Mouse (Mus musculus) forebrain, embryonic 12.5 days (tissue): ENCODE data around the gene Alms1. TPM values are rescaled to one million over a fixed set of nuclear protein-coding genes. Genes with fewer than 3 reads are reported as not detected.

Experiments used
- ATAC-seq: fragments of 200-750 bp; cut with Nextera tagmentation; 2 replicates; pipeline ENCODE4 v1.8.0; 2017; ENCODE audit warnings: moderate TSS enrichment; ENCODE audit not compliant: low FRiP score
- H3K27ac ChIP-seq: fragments of 300-500 bp; sonication (generic); 2 replicates; pipeline ENCODE4 v1.5.1; 2016; ENCODE audit warnings: mild to moderate bottlenecking
- H3K27me3 ChIP-seq: fragments of 300-500 bp; sonication (generic); 2 replicates; pipeline ENCODE4 v1.6.1; 2016; ENCODE audit warnings: mild to moderate bottlenecking
- H3K36me3 ChIP-seq: fragments of 300-500 bp; sonication (generic); replicated peaks from 2 replicates; pipeline ENCODE4 v1.6.1; 2016; ENCODE audit warnings: mild to moderate bottlenecking
- H3K4me1 ChIP-seq: fragments of 300-500 bp; sonication (generic); 2 replicates; pipeline ENCODE4 v1.6.1; 2016
- H3K4me2 ChIP-seq: fragments of 300-500 bp; sonication (generic); 2 replicates; pipeline ENCODE4 v1.6.1; 2016; ENCODE audit warnings: mild to moderate bottlenecking, moderate library complexity
- H3K4me3 ChIP-seq: fragments of 300-500 bp; sonication (generic); replicated peaks from 2 replicates; pipeline ENCODE4 v1.5.1; 2016; ENCODE audit warnings: mild to moderate bottlenecking
- H3K9ac ChIP-seq: fragments of 300-500 bp; sonication (generic); 2 replicates; pipeline ENCODE4 v1.6.1; 2016; ENCODE audit warnings: mild to moderate bottlenecking
- H3K9me3 ChIP-seq: fragments of 300-500 bp; sonication (generic); 2 replicates; pipeline ENCODE4 v1.6.1; 2016
- WGBS: fragments of 180-500 bp; shearing (Covaris S2); methylation state at CpG from one replicate; pipeline ENCODE4 v1.1.7; 2016; 5-methylcytosine and 5-hydroxymethylcytosine counted together
- polyA plus RNA-seq: library from polyadenylated mRNA; unstranded; fragments of >200 nt; fragmentation: Nextera tagmentation; extraction: Ambion mirVana; gene quantifications from 2 replicates; pipeline ENCODE4 v1.2.1, GENCODE M21; 2016

The Alms1 gene
- polyA plus RNA-seq: 11.4 and 14.0 TPM in 2 replicates

- Histone ChIP-seq H3K9me3 (no peaks in the 10 kb centered on the region), H3K27me3 (no peaks in the 10 kb centered on the region), H3K27ac (peak within 1 kb of the TSS; percentile 94), H3K9ac (peak within 1 kb of the TSS; percentile 88), H3K4me2 (peak within 1 kb of the TSS; percentile 64), H3K4me1 (peaks cover 21% of the 10 kb centered on the region), H3K4me3 (peak within 1 kb of the TSS; percentile 89), H3K36me3 (peaks cover 6% of the 10 kb centered on the region; the same call in 1 of the 2 replicates)
- WGBS: under 1% methylated on average over 58 of the region's 59 CpGs
- ATAC-seq: peak; percentile 96
Measured at GRCm38 (mm10) chr6:85587396-85588143, at the start of gene Alms1. Gene Alms1 (plus strand): TSS chr6:85587531.

GRCm38 (mm10) chr6:85543351-85544175 is 43.8 kb upstream of the Alms1 start:
- no peaks in the 10 kb centered on the region for H3K36me3 ChIP-seq
- no peaks in the 10 kb centered on the region for H3K9me3 ChIP-seq
- H3K9ac ChIP-seq: no peak overlapping the region
- H3K4me1 ChIP-seq: no peaks in the 10 kb centered on the region
- H3K27me3 ChIP-seq: no peaks in the 10 kb centered on the region
- WGBS: 85% methylated on average over 10 of the region's 10 CpGs
- no peak overlapping the region for H3K27ac ChIP-seq
- no peak overlapping the region for H3K4me2 ChIP-seq
- no peak for ATAC-seq
- H3K4me3 ChIP-seq: no peak overlapping the region

GRCm38 (mm10) chr6:85544251-85544881 is 43.0 kb upstream of the Alms1 start:
- no peak overlapping the region for H3K4me2 ChIP-seq
- H3K4me3 ChIP-seq: no peak overlapping the region
- H3K9me3 ChIP-seq: no peaks in the 10 kb centered on the region
- ATAC-seq: no peak
- H3K4me1 ChIP-seq: no peaks in the 10 kb centered on the region
- H3K36me3 ChIP-seq: no peaks in the 10 kb centered on the region
- H3K27ac ChIP-seq: no peak overlapping the region
- WGBS: 70% methylated on average over 13 of the region's 13 CpGs
- H3K9ac ChIP-seq: no peak overlapping the region
- no peaks in the 10 kb centered on the region for H3K27me3 ChIP-seq

- Histone ChIP-seq H3K4me1 (no peaks in the 10 kb centered on the region), H3K36me3 (no peaks in the 10 kb centered on the region), H3K27me3 (no peaks in the 10 kb centered on the region), H3K9ac (no peak overlapping the region), H3K9me3 (no peaks in the 10 kb centered on the region), H3K27ac (no peak overlapping the region), H3K4me3 (no peak overlapping the region), H3K4me2 (no peak overlapping the region)
- WGBS: 88% methylated on average over 5 of the region's 5 CpGs
- no peak for ATAC-seq
Measured at GRCm38 (mm10) chr6:85547642-85548041, 39.7 kb upstream of the Alms1 start.

- 45% methylated on average over 1 of the region's 1 CpGs for WGBS
- Histone ChIP-seq H3K9me3 (no peaks in the 10 kb centered on the region), H3K27ac (no peak overlapping the region), H3K27me3 (0 out of 2 replicates have a peak, but pooled peaks cover 3% of the 10 kb centered on the region), H3K4me3 (no peak overlapping the region), H3K36me3 (no peaks in the 10 kb centered on the region), H3K4me2 (no peak overlapping the region), H3K4me1 (no peaks in the 10 kb centered on the region), H3K9ac (no peak overlapping the region)
- ATAC-seq: no peak
Measured at GRCm38 (mm10) chr6:85562374-85562773, 25.0 kb upstream of the Alms1 start.

- no peak for ATAC-seq
- Histone ChIP-seq H3K27me3 (no peaks in the 10 kb centered on the region), H3K4me1 (no peaks in the 10 kb centered on the region), H3K4me2 (no peak overlapping the region), H3K27ac (no peak overlapping the region), H3K4me3 (no peak overlapping the region), H3K9ac (no peak overlapping the region), H3K9me3 (no peaks in the 10 kb centered on the region), H3K36me3 (no peaks in the 10 kb centered on the region)
- WGBS: 90% methylated on average over 5 of the region's 5 CpGs
Measured at GRCm38 (mm10) chr6:85572816-85573215, 14.5 kb upstream of the Alms1 start.

DNA sequence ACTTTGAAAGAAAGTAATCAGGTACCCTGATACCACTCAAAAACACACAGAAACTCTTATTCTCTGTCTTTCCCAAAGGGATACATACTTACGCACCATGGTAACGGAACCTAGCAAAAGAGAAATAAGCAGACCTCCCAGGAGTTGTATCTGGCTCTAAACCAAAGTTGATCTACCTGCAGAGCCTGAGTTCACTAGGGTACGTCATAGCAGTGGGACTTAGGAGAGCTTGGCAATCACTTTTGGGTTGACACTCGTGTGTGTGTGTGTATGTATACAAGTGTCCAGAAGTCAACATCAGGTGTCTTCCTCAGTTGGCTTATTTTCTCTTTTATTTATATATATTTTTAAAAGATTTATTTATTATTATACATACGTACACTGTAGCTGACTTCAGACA is 5.6 kb upstream of the Alms1 start:
- 93% methylated on average over 5 of the region's 5 CpGs for WGBS
- no peak overlapping the region for H3K27ac ChIP-seq

DNA sequence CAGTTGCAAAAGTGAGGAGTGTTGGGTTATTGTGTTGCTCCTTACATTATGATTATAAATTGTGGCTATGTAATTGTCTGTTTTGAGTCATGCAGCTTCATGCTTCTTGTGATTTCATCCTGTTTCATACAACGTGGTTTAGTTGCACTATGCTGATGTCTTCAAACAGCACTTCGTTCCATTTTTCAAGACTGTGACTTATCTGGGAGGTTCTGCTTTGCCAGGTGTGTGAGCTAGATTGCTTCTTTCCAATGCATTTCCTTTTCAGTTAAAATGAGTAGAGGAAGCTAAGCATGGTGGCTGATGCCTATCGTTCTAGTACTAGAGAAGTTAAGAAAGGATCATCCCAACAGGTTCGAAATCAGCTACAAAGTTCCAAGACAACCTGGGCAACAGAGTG is 2.7 kb upstream of the Alms1 start:
- WGBS: 92% methylated on average over 4 of the region's 4 CpGs
- no peak for ATAC-seq

More for the DNA sequence above, 5.6 kb upstream of the Alms1 start:
- no peak overlapping the region for H3K4me2 ChIP-seq
- H3K27me3 ChIP-seq: no peaks in the 10 kb centered on the region
- H3K4me1 ChIP-seq: no peaks in the 10 kb centered on the region
- no peak overlapping the region for H3K9ac ChIP-seq
- no peaks in the 10 kb centered on the region for H3K36me3 ChIP-seq
- no peaks in the 10 kb centered on the region for H3K9me3 ChIP-seq
- no peak for ATAC-seq
- no peak overlapping the region for H3K4me3 ChIP-seq

GRCm38 (mm10) chr6:85586805-85587367 is 445 bp upstream of the Alms1 start:
- no peak for ATAC-seq
- Histone ChIP-seq H3K4me2 (peak overlapping the region; percentile 64), H3K4me1 (peaks cover 21% of the 10 kb centered on the region), H3K27me3 (no peaks in the 10 kb centered on the region), H3K9ac (0 out of 2 replicates have a peak overlapping the region, but pooled peaks have one; percentile 88), H3K9me3 (no peaks in the 10 kb centered on the region), H3K4me3 (peak overlapping the region; percentile 89), H3K36me3 (peaks cover 6% of the 10 kb centered on the region; the same call in 1 of the 2 replicates), H3K27ac (peak overlapping the region; percentile 94; the same call in 1 of the 2 replicates)
- 28% methylated on average over 9 of the region's 9 CpGs for WGBS

More for the DNA sequence above, 2.7 kb upstream of the Alms1 start:
- Histone ChIP-seq H3K27ac (no peak overlapping the region), H3K4me2 (no peak overlapping the region), H3K9ac (no peak overlapping the region), H3K9me3 (no peaks in the 10 kb centered on the region), H3K4me1 (peaks cover 13% of the 10 kb centered on the region), H3K27me3 (no peaks in the 10 kb centered on the region), H3K36me3 (no peaks in the 10 kb centered on the region), H3K4me3 (no peak overlapping the region)

GRCm38 (mm10) chr6:85588164-85588563 is 833 bp downstream of the Alms1 start:
- Histone ChIP-seq H3K9ac (peak overlapping the region; percentile 88), H3K9me3 (no peaks in the 10 kb centered on the region), H3K4me2 (peak overlapping the region; percentile 64), H3K27me3 (no peaks in the 10 kb centered on the region), H3K4me1 (peaks cover 21% of the 10 kb centered on the region), H3K4me3 (peak overlapping the region; percentile 89), H3K27ac (peak overlapping the region; percentile 94), H3K36me3 (peaks cover 6% of the 10 kb centered on the region; the same call in 1 of the 2 replicates)
- 0% methylated on average over 10 of the region's 10 CpGs for WGBS
- no peak for ATAC-seq

DNA sequence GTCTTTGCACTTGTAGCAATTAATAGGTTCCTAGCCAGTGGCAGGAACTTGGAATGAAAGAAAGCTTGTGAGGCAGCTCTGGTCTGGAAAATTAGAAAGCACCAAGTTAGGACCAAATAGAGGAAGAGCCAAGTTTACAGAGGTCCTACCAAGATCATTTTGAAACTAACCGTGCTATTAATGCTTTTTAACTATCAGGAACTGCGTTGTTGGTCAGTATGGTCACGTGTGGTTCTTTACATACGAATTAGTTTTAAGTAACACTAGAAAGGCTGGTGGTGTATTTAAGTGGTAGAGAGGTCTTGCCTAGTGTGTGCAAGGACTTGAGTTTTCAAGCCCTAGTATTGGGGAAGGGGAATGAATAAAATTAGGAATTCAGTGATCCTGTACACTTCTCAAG is 1.2 kb downstream of the Alms1 start:
- H3K36me3 ChIP-seq: peaks cover 6% of the 10 kb centered on the region; the same call in 1 of the 2 replicates
- H3K9ac ChIP-seq: peak overlapping the region; percentile 88
- no peak overlapping the region for H3K27ac ChIP-seq
- H3K4me2 ChIP-seq: peak overlapping the region; percentile 64
- H3K27me3 ChIP-seq: no peaks in the 10 kb centered on the region
- peak overlapping the region; percentile 89 for H3K4me3 ChIP-seq
- 5% methylated on average over 4 of the region's 4 CpGs for WGBS
- H3K4me1 ChIP-seq: peaks cover 21% of the 10 kb centered on the region
- no peaks in the 10 kb centered on the region for H3K9me3 ChIP-seq
- no peak for ATAC-seq

GRCm38 (mm10) chr6:85590116-85590515 is 2.8 kb downstream of the Alms1 start:
- ATAC-seq: no peak
- H3K4me1 ChIP-seq: peaks cover 21% of the 10 kb centered on the region
- peaks cover 6% of the 10 kb centered on the region; the same call in 1 of the 2 replicates for H3K36me3 ChIP-seq
- no peaks in the 10 kb centered on the region for H3K27me3 ChIP-seq
- H3K4me3 ChIP-seq: no peak overlapping the region
- H3K9me3 ChIP-seq: no peaks in the 10 kb centered on the region
- no peak overlapping the region for H3K27ac ChIP-seq
- H3K9ac ChIP-seq: no peak overlapping the region
- WGBS: 63% methylated on average over 2 of the region's 2 CpGs
- H3K4me2 ChIP-seq: peak overlapping the region; percentile 64
